Mouse (Mus musculus) megakaryocyte, embryonic 14.5 days (primary cell): ENCODE data around the gene Eif2d. TPM values are rescaled to one million over a fixed set of nuclear protein-coding genes. Genes with fewer than 3 reads are reported as not detected.

Experiments
- H3K27me3 ChIP-seq: replicated peaks from 2 replicates; pipeline ENCODE3; 2012; ENCODE audit warnings: inconsistent platforms
- H3K36me3 ChIP-seq: replicated peaks from 2 replicates; pipeline ENCODE3; 2012; ENCODE audit warnings: low read length, inconsistent platforms, mixed read lengths
- H3K4me1 ChIP-seq: 2 replicates; pipeline ENCODE4 v1.6.1; 2012; ENCODE audit warnings: inconsistent platforms
- H3K4me3 ChIP-seq: replicated peaks from 2 replicates; pipeline ENCODE3; 2012; ENCODE audit warnings: moderate library complexity, mild to moderate bottlenecking, inconsistent platforms
- H3K9me3 ChIP-seq: 2 replicates; pipeline ENCODE4 v1.6.1; 2012; ENCODE audit warnings: inconsistent platforms
- FLI1 ChIP-seq: IDR thresholded peaks from 2 replicates; pipeline ENCODE4 v1.6.1; 2012; ENCODE audit warnings: low read length, inconsistent platforms, mixed read lengths
- GATA1 ChIP-seq: IDR thresholded peaks from 3 replicates; pipeline ENCODE4 v1.6.1; 2012; ENCODE audit warnings: mixed read lengths, low read length, inconsistent platforms, borderline replicate concordance
- polyA plus RNA-seq: library from polyadenylated mRNA; stranded (reverse); fragments of >175 nt; gene quantifications from 2 replicates; pipeline ENCODE4 v1.2.3, GENCODE M21; 2012; ENCODE audit warnings: low replicate concordance; ENCODE audit not compliant: insufficient read depth

Eif2d gene
- polyA plus RNA-seq, 1 experiment = 15.4 TPM

- TF ChIP-seq GATA1 = no peak
- TF ChIP-seq FLI1 = no peak
- Histone ChIP-seq H3K36me3 (no peaks in the 10 kb centered on the region), H3K4me3 (no peak overlapping the region), H3K9me3 (no peaks in the 10 kb centered on the region), H3K27me3 (peaks cover 79% of the 10 kb centered on the region), H3K4me1 (peaks cover 10% of the 10 kb centered on the region; the same call in 1 of the 2 replicates)
These were observed 80.5 kb downstream of the Eif2d start for GRCm38 (mm10) chr1:131233527-131233926.

GRCm38 (mm10) chr1:131236077-131236476 lies 83.1 kb downstream of the Eif2d start:
- Histone ChIP-seq H3K9me3 (no peaks in the 10 kb centered on the region), H3K27me3 (peaks cover 84% of the 10 kb centered on the region), H3K4me3 (no peak overlapping the region), H3K36me3 (no peaks in the 10 kb centered on the region), H3K4me1 (peaks cover 16% of the 10 kb centered on the region; the same call in 1 of the 2 replicates)
- no peak for TF ChIP-seq FLI1
- TF ChIP-seq GATA1 = no peak

Other genes with a start within 250 kb of the Eif2d start
- gene Il20, start 241.7 kb upstream of the Eif2d start, polyA plus RNA-seq = not detected in 2 replicates
- not detected in 2 replicates for gene Il19, start 213.1 kb upstream of the Eif2d start, polyA plus RNA-seq
- gene Il10, start 133.3 kb upstream of the Eif2d start, polyA plus RNA-seq = not detected in 2 replicates
- 178 and 286 TPM in 2 replicates for gene Mapkapk2, start 55.4 kb upstream of the Eif2d start, polyA plus RNA-seq
- 6.4 and 8.0 TPM in 2 replicates for gene Dyrk3, start 14.8 kb upstream of the Eif2d start, polyA plus RNA-seq
- 2.1 and 3.0 TPM in 2 replicates for gene Rassf5, start 92.1 kb downstream of the Eif2d start, polyA plus RNA-seq
- gene Ikbke, start 126.4 kb downstream of the Eif2d start, polyA plus RNA-seq = 1.8 and 15.6 TPM in 2 replicates